ENCODE assay signal across 8 mouse cellular contexts in genomic region chr2:84840016-84840747, GRCm38 (mm10). TPM values are rescaled to one million over a fixed set of nuclear protein-coding genes. Genes with fewer than 3 reads are reported as not detected.
DNase-seq lines count a peak whose midpoint lies in the region; ATAC-seq and TF ChIP-seq lines count a peak whose summit lies in the region.

No protein-coding gene starts in this region.

- ATAC-seq in CD4-positive, CD25-positive, alpha-beta regulatory T cell, adult 4 months, result peak; percentile 35
- ATAC-seq in forebrain, postnatal 0 days, result peak; percentile 91
- ATAC-seq in hindbrain, embryonic 11.5 days (ENCODE audit: low FRiP score), result peak; percentile 89
- ATAC-seq in limb, embryonic 14.5 days (ENCODE audit: low FRiP score, low read depth), result peak; percentile 89
- ATAC-seq in midbrain, embryonic 14.5 days (ENCODE audit: low FRiP score, low TSS enrichment), result peak; percentile 71
- ATAC-seq in stomach, embryonic 16.5 days (ENCODE audit: insufficient read depth, low FRiP score), result peak; percentile 92

- H3K4me2 ChIP-seq in forebrain, postnatal 0 days (ENCODE audit: low read depth), result peak overlapping the region; percentile 99
- H3K4me2 ChIP-seq in hindbrain, embryonic 11.5 days (replicated peaks; ENCODE audit: low read depth, low read length), result peak overlapping the region; percentile 94
- H3K4me2 ChIP-seq in limb, embryonic 14.5 days (replicated peaks; ENCODE audit: low read depth, low read length, severe bottlenecking), result peak overlapping the region; percentile 80
- H3K4me2 ChIP-seq in midbrain, embryonic 14.5 days (ENCODE audit: low read length), result peak overlapping the region; percentile 88
- peak overlapping the region; percentile 97 for H3K4me2 ChIP-seq in stomach, embryonic 16.5 days (ENCODE audit: low read depth, low read length)

- H3K27me3 ChIP-seq in forebrain, postnatal 0 days (ENCODE audit: insufficient read depth, low read length), result peaks cover 25% of the 10 kb centered on the region
- peaks cover 15% of the 10 kb centered on the region for H3K27me3 ChIP-seq in hindbrain, embryonic 11.5 days (ENCODE audit: control insufficient read depth, insufficient read depth, low read length)
- no peaks in the 10 kb centered on the region for H3K27me3 ChIP-seq in limb, embryonic 14.5 days (ENCODE audit: control insufficient read depth, insufficient read depth, low read length)
- peaks cover 44% of the 10 kb centered on the region for H3K27me3 ChIP-seq in midbrain, embryonic 14.5 days (ENCODE audit: control insufficient read depth, insufficient read depth, low read length)
- H3K27me3 ChIP-seq in stomach, embryonic 16.5 days (ENCODE audit: control insufficient read depth, insufficient read depth, low read length), result no peaks in the 10 kb centered on the region; the same call in 1 of the 2 replicates

- WGBS in forebrain, postnatal 0 days, result under 1% methylated on average over 53 of the region's 54 CpGs
- under 1% methylated on average over 54 of the region's 54 CpGs for WGBS in hindbrain, embryonic 11.5 days
- WGBS in limb, embryonic 14.5 days, result under 1% methylated on average over 54 of the region's 54 CpGs
- WGBS in midbrain, embryonic 14.5 days, result under 1% methylated on average over 54 of the region's 54 CpGs
- under 1% methylated on average over 54 of the region's 54 CpGs for WGBS in stomach, embryonic 16.5 days

- no peaks in the 10 kb centered on the region for H3K9me3 ChIP-seq in forebrain, postnatal 0 days (ENCODE audit: low read length)
- H3K9me3 ChIP-seq in hindbrain, embryonic 11.5 days (ENCODE audit: control insufficient read depth, low read length), result no peaks in the 10 kb centered on the region
- H3K9me3 ChIP-seq in limb, embryonic 14.5 days (ENCODE audit: control insufficient read depth, low read length), result no peaks in the 10 kb centered on the region
- H3K9me3 ChIP-seq in midbrain, embryonic 14.5 days (ENCODE audit: control insufficient read depth, low read length), result no peaks in the 10 kb centered on the region
- H3K9me3 ChIP-seq in stomach, embryonic 16.5 days (replicated peaks; ENCODE audit: control insufficient read depth, low read length), result no peaks in the 10 kb centered on the region

- DNase-seq in adrenal gland, postnatal 36 days, result peak; percentile 65 to 76
- DNase-seq in forebrain, postnatal 0 days, result peak; percentile 73
- peak; percentile 85 for DNase-seq in hindbrain, embryonic 11.5 days (ENCODE audit: low spot score)
- peak; percentile 81 for DNase-seq in limb, embryonic 14.5 days (ENCODE audit: low spot score)
- DNase-seq in midbrain, embryonic 14.5 days, result peak; percentile 73
- DNase-seq in layer of hippocampus, adult 18-20 months (ENCODE audit: low spot score in 2 of 2), result no peak

- TF ChIP-seq POLR2A in limb, embryonic 14.5 days (IDR thresholded peaks at IDR 0.05; ENCODE audit: borderline replicate concordance, extremely low read depth, insufficient read depth, insufficient read length), result peak; percentile 55; the same call in 1 of the 2 replicates

- 0 out of 2 replicates have a peak, but pooled peaks cover 10% of the 10 kb centered on the region for H3K4me1 ChIP-seq in forebrain, postnatal 0 days (ENCODE audit: insufficient read depth)
- no peaks in the 10 kb centered on the region; the same call in 1 of the 2 replicates for H3K4me1 ChIP-seq in hindbrain, embryonic 11.5 days (replicated peaks; ENCODE audit: control insufficient read depth, insufficient read depth, low read length)
- peaks cover 20% of the 10 kb centered on the region for H3K4me1 ChIP-seq in limb, embryonic 14.5 days (ENCODE audit: control insufficient read depth, insufficient read depth, low read length)
- peaks cover 14% of the 10 kb centered on the region for H3K4me1 ChIP-seq in midbrain, embryonic 14.5 days (ENCODE audit: control insufficient read depth, insufficient read depth, low read length)
- peaks cover 29% of the 10 kb centered on the region for H3K4me1 ChIP-seq in stomach, embryonic 16.5 days (ENCODE audit: control insufficient read depth, insufficient read depth, low read length)

- peak overlapping the region; percentile 58 for H3K4me3 ChIP-seq in forebrain, postnatal 0 days (ENCODE audit: low read depth, low read length)
- H3K4me3 ChIP-seq in hindbrain, embryonic 11.5 days (ENCODE audit: low read depth, low read length), result peak overlapping the region; percentile 61
- peak overlapping the region; percentile 66 for H3K4me3 ChIP-seq in limb, embryonic 14.5 days (replicated peaks; ENCODE audit: low read length)
- peak overlapping the region; percentile 50 for H3K4me3 ChIP-seq in midbrain, embryonic 14.5 days (replicated peaks; ENCODE audit: low read depth, low read length)
- peak overlapping the region; percentile 78 for H3K4me3 ChIP-seq in stomach, embryonic 16.5 days (replicated peaks; ENCODE audit: low read length)

- no peaks in the 10 kb centered on the region for H3K36me3 ChIP-seq in forebrain, postnatal 0 days (ENCODE audit: insufficient read depth)
- H3K36me3 ChIP-seq in hindbrain, embryonic 11.5 days (ENCODE audit: control insufficient read depth, insufficient read depth, low read length), result no peaks in the 10 kb centered on the region
- H3K36me3 ChIP-seq in limb, embryonic 14.5 days (ENCODE audit: control insufficient read depth, insufficient read depth, low read length), result peaks cover 4% of the 10 kb centered on the region
- no peaks in the 10 kb centered on the region for H3K36me3 ChIP-seq in midbrain, embryonic 14.5 days (ENCODE audit: control insufficient read depth, insufficient read depth, low read length)
- H3K36me3 ChIP-seq in stomach, embryonic 16.5 days (ENCODE audit: control insufficient read depth, insufficient read depth, low read length), result no peaks in the 10 kb centered on the region

- TF ChIP-seq CTCF in forebrain, postnatal 0 days (IDR thresholded peaks at IDR 0.05; ENCODE audit: low read depth), result no peak

- no peak overlapping the region for H3K27ac ChIP-seq in forebrain, postnatal 0 days (ENCODE audit: low read depth, low read length)
- H3K27ac ChIP-seq in hindbrain, embryonic 11.5 days (ENCODE audit: low read depth, low read length), result peak overlapping the region; percentile 77
- peak overlapping the region; percentile 83 for H3K27ac ChIP-seq in limb, embryonic 14.5 days (replicated peaks; ENCODE audit: low read depth, low read length)
- no peak overlapping the region for H3K27ac ChIP-seq in midbrain, embryonic 14.5 days (replicated peaks; ENCODE audit: low read depth, low read length)
- peak overlapping the region; percentile 86 for H3K27ac ChIP-seq in stomach, embryonic 16.5 days (ENCODE audit: low read length)

- H3K9ac ChIP-seq in forebrain, postnatal 0 days, result peak overlapping the region; percentile 50
- peak overlapping the region; percentile 83 for H3K9ac ChIP-seq in hindbrain, embryonic 11.5 days (ENCODE audit: low read depth, low read length)
- peak overlapping the region; percentile 75 for H3K9ac ChIP-seq in limb, embryonic 14.5 days (ENCODE audit: low read depth, low read length, severe bottlenecking)
- H3K9ac ChIP-seq in midbrain, embryonic 14.5 days (replicated peaks; ENCODE audit: low read length), result peak overlapping the region; percentile 50
- peak overlapping the region; percentile 89 for H3K9ac ChIP-seq in stomach, embryonic 16.5 days (ENCODE audit: low read length)

RNA-seq across cellular contexts. Expression of gene Slc43a1, which starts 1.5 kb away (rescaled TPM):
- 1 to 10 TPM; 3.8 to 4.7 TPM for polyA plus RNA-seq in CD4-positive, CD25-positive, alpha-beta regulatory T cell, adult 4 months (2017; shearing (Covaris generic))
- 1 to 10 TPM; 6.6 to 7.5 TPM for total RNA-seq in adrenal gland, postnatal 36 days (2021)
- 0.92 and 3.0 TPM in 2 replicates for total RNA-seq in forebrain, postnatal 0 days (2014; rRNA removed)
- polyA plus RNA-seq in forebrain, postnatal 0 days (2015; fragmentation: Nextera tagmentation; extraction: Ambion mirVana), result 0.91 and 0.94 TPM in 2 replicates
- polyA plus RNA-seq in hindbrain, embryonic 11.5 days (2014; fragmentation: Nextera tagmentation; extraction: Ambion mirVana), result 14.5 and 19.6 TPM in 2 replicates
- polyA plus RNA-seq in limb, embryonic 14.5 days (2012; rRNA removed), result 25.8 and 35.9 TPM in 2 replicates
- polyA plus RNA-seq in limb, embryonic 14.5 days (2014; fragmentation: Nextera tagmentation; extraction: Ambion mirVana), result 15.5 and 18.5 TPM in 2 replicates
- 0.90 and 2.4 TPM in 2 replicates for polyA plus RNA-seq in midbrain, embryonic 14.5 days (2014; fragmentation: Nextera tagmentation; extraction: Ambion mirVana)
- 20.8 TPM in 2 replicates for polyA plus RNA-seq in stomach, embryonic 16.5 days (2015; fragmentation: Nextera tagmentation; extraction: Ambion mirVana)
- under 1 TPM; 0.15 to 0.27 TPM for total RNA-seq in layer of hippocampus, adult 18-20 months (2021)

RNA-seq across cellular contexts. Expression of gene Timm10, which starts 13.4 kb away (rescaled TPM):
- 10 to 100 TPM; 34.7 to 40.8 TPM for polyA plus RNA-seq in CD4-positive, CD25-positive, alpha-beta regulatory T cell, adult 4 months (2017; shearing (Covaris generic))
- total RNA-seq in adrenal gland, postnatal 36 days (2021), result 10 to 100 TPM; 46.2 to 51.4 TPM
- total RNA-seq in forebrain, postnatal 0 days (2014; rRNA removed), result 67.3 and 74.6 TPM in 2 replicates
- 97.7 and 116 TPM in 2 replicates for polyA plus RNA-seq in forebrain, postnatal 0 days (2015; fragmentation: Nextera tagmentation; extraction: Ambion mirVana)
- polyA plus RNA-seq in hindbrain, embryonic 11.5 days (2014; fragmentation: Nextera tagmentation; extraction: Ambion mirVana), result 43.1 and 44.2 TPM in 2 replicates
- polyA plus RNA-seq in limb, embryonic 14.5 days (2012; rRNA removed), result 52.3 and 59.7 TPM in 2 replicates
- polyA plus RNA-seq in limb, embryonic 14.5 days (2014; fragmentation: Nextera tagmentation; extraction: Ambion mirVana), result 56.0 and 58.4 TPM in 2 replicates
- 58.6 and 80.6 TPM in 2 replicates for polyA plus RNA-seq in midbrain, embryonic 14.5 days (2014; fragmentation: Nextera tagmentation; extraction: Ambion mirVana)
- 36.7 and 45.6 TPM in 2 replicates for polyA plus RNA-seq in stomach, embryonic 16.5 days (2015; fragmentation: Nextera tagmentation; extraction: Ambion mirVana)
- total RNA-seq in layer of hippocampus, adult 18-20 months (2021), result 10 to 100 TPM; 52.0 to 57.7 TPM

RNA-seq across cellular contexts. Expression of gene Smtnl1, which starts 17.7 kb away (rescaled TPM):
- polyA plus RNA-seq in CD4-positive, CD25-positive, alpha-beta regulatory T cell, adult 4 months (2017; shearing (Covaris generic)), result not detected
- total RNA-seq in adrenal gland, postnatal 36 days (2021), result not detected
- total RNA-seq in forebrain, postnatal 0 days (2014; rRNA removed), result 0.29 TPM in 1 of 2 replicates, not detected in the other
- 0.17 TPM in 1 of 2 replicates, not detected in the other for polyA plus RNA-seq in forebrain, postnatal 0 days (2015; fragmentation: Nextera tagmentation; extraction: Ambion mirVana)
- not detected in 2 replicates for polyA plus RNA-seq in hindbrain, embryonic 11.5 days (2014; fragmentation: Nextera tagmentation; extraction: Ambion mirVana)
- polyA plus RNA-seq in limb, embryonic 14.5 days (2012; rRNA removed), result 0.06 and 0.24 TPM in 2 replicates
- 0.22 and 0.55 TPM in 2 replicates for polyA plus RNA-seq in limb, embryonic 14.5 days (2014; fragmentation: Nextera tagmentation; extraction: Ambion mirVana)
- polyA plus RNA-seq in midbrain, embryonic 14.5 days (2014; fragmentation: Nextera tagmentation; extraction: Ambion mirVana), result not detected in 2 replicates
- polyA plus RNA-seq in stomach, embryonic 16.5 days (2015; fragmentation: Nextera tagmentation; extraction: Ambion mirVana), result 0.42 and 1.7 TPM in 2 replicates
- not detected for total RNA-seq in layer of hippocampus, adult 18-20 months (2021)

RNA-seq across cellular contexts. Expression of gene Ube2l6, which starts 41.6 kb away (rescaled TPM):
- 100 to 1,000 TPM in 1 of 2 experiments, 10 to 100 TPM in 1; 89.3 to 121 TPM for polyA plus RNA-seq in CD4-positive, CD25-positive, alpha-beta regulatory T cell, adult 4 months (2017; shearing (Covaris generic))
- 10 to 100 TPM; 17.1 to 23.1 TPM for total RNA-seq in adrenal gland, postnatal 36 days (2021)
- 14.8 and 15.1 TPM in 2 replicates for total RNA-seq in forebrain, postnatal 0 days (2014; rRNA removed)
- polyA plus RNA-seq in forebrain, postnatal 0 days (2015; fragmentation: Nextera tagmentation; extraction: Ambion mirVana), result 14.9 and 18.1 TPM in 2 replicates
- 39.7 and 42.1 TPM in 2 replicates for polyA plus RNA-seq in hindbrain, embryonic 11.5 days (2014; fragmentation: Nextera tagmentation; extraction: Ambion mirVana)
- polyA plus RNA-seq in limb, embryonic 14.5 days (2012; rRNA removed), result 20.9 and 24.6 TPM in 2 replicates
- 33.5 and 37.2 TPM in 2 replicates for polyA plus RNA-seq in limb, embryonic 14.5 days (2014; fragmentation: Nextera tagmentation; extraction: Ambion mirVana)
- 11.7 and 19.5 TPM in 2 replicates for polyA plus RNA-seq in midbrain, embryonic 14.5 days (2014; fragmentation: Nextera tagmentation; extraction: Ambion mirVana)
- polyA plus RNA-seq in stomach, embryonic 16.5 days (2015; fragmentation: Nextera tagmentation; extraction: Ambion mirVana), result 67.7 and 68.9 TPM in 2 replicates
- 1 to 10 TPM; 4.8 to 5.9 TPM for total RNA-seq in layer of hippocampus, adult 18-20 months (2021)

RNA-seq across cellular contexts. Expression of gene Rtn4rl2, which starts 46.3 kb away (rescaled TPM):
- not detected for polyA plus RNA-seq in CD4-positive, CD25-positive, alpha-beta regulatory T cell, adult 4 months (2017; shearing (Covaris generic))
- total RNA-seq in adrenal gland, postnatal 36 days (2021), result 1 to 10 TPM in 1 of 2 experiments, under 1 TPM in 1; 0.79 to 2.4 TPM
- total RNA-seq in forebrain, postnatal 0 days (2014; rRNA removed), result 17.7 and 23.7 TPM in 2 replicates
- 25.8 and 26.1 TPM in 2 replicates for polyA plus RNA-seq in forebrain, postnatal 0 days (2015; fragmentation: Nextera tagmentation; extraction: Ambion mirVana)
- 1.9 and 2.8 TPM in 2 replicates for polyA plus RNA-seq in hindbrain, embryonic 11.5 days (2014; fragmentation: Nextera tagmentation; extraction: Ambion mirVana)
- 4.5 and 6.5 TPM in 2 replicates for polyA plus RNA-seq in limb, embryonic 14.5 days (2012; rRNA removed)
- 1.5 and 1.9 TPM in 2 replicates for polyA plus RNA-seq in limb, embryonic 14.5 days (2014; fragmentation: Nextera tagmentation; extraction: Ambion mirVana)
- 4.5 and 5.6 TPM in 2 replicates for polyA plus RNA-seq in midbrain, embryonic 14.5 days (2014; fragmentation: Nextera tagmentation; extraction: Ambion mirVana)
- polyA plus RNA-seq in stomach, embryonic 16.5 days (2015; fragmentation: Nextera tagmentation; extraction: Ambion mirVana), result 0.37 TPM in 1 of 2 replicates, not detected in the other
- 100 to 1,000 TPM; 103 to 104 TPM for total RNA-seq in layer of hippocampus, adult 18-20 months (2021)

Comparison
In these comparisons a context has a peak if more than half of its experiments do, and no peak if none do; other contexts are left out.
1. ATAC-seq: peak in every context shown above with its lines; median percentile 92 in stomach, embryonic 16.5 days; 91 in forebrain, postnatal 0 days; 89 in hindbrain, embryonic 11.5 days; 89 in limb, embryonic 14.5 days; 71 in midbrain, embryonic 14.5 days; 35 in CD4-positive, CD25-positive, alpha-beta regulatory T cell, adult 4 months.
2. DNase-seq: peak in adrenal gland, postnatal 36 days (2 of 2), forebrain, postnatal 0 days (single experiment), hindbrain, embryonic 11.5 days (single experiment), limb, embryonic 14.5 days (single experiment) and midbrain, embryonic 14.5 days (single experiment); none in layer of hippocampus, adult 18-20 months (0 of 2).
3. H3K27ac ChIP-seq: peak in hindbrain, embryonic 11.5 days (single experiment), limb, embryonic 14.5 days (single experiment) and stomach, embryonic 16.5 days (single experiment); none in forebrain, postnatal 0 days (single experiment) and midbrain, embryonic 14.5 days (single experiment).
4. Peak in every context shown above with its lines, with median percentiles within 50 percentile points of each other: H3K4me2 ChIP-seq, H3K4me3 ChIP-seq and H3K9ac ChIP-seq.